Mouse (Mus musculus) neural tube, embryonic 13.5 days (tissue): ENCODE measurements around the gene Tbc1d10c. TPM values are rescaled to one million over a fixed set of nuclear protein-coding genes. Genes with fewer than 3 reads are reported as not detected.
A peak's percentile ranks its signal among the peaks of the same experiment; 100 is the strongest.

Experiments used
- ATAC-seq: fragments of 200-750 bp; cut with Nextera tagmentation; 2 replicates; pipeline ENCODE4 v1.8.0; 2017; ENCODE audit warnings: low read depth, mild to moderate bottlenecking, moderate TSS enrichment, moderate library complexity
- H3K27ac ChIP-seq: fragments of 300-500 bp; sonication (generic); replicated peaks from 2 replicates; pipeline ENCODE4 v1.5.1; 2015; ENCODE audit warnings: moderate library complexity, mild to moderate bottlenecking, inconsistent platforms
- H3K27me3 ChIP-seq: fragments of 300-500 bp; sonication (generic); 2 replicates; pipeline ENCODE4 v1.6.1; 2015; ENCODE audit warnings: mild to moderate bottlenecking, inconsistent platforms
- H3K36me3 ChIP-seq: fragments of 300-500 bp; sonication (generic); 2 replicates; pipeline ENCODE4 v1.6.1; 2015; ENCODE audit warnings: mild to moderate bottlenecking, inconsistent platforms
- H3K4me1 ChIP-seq: fragments of 300-500 bp; sonication (generic); replicated peaks from 2 replicates; pipeline ENCODE4 v1.6.1; 2015; ENCODE audit warnings: inconsistent platforms
- H3K4me2 ChIP-seq: fragments of 300-500 bp; sonication (generic); 2 replicates; pipeline ENCODE4 v1.6.1; 2015; ENCODE audit warnings: inconsistent platforms, mild to moderate bottlenecking, moderate library complexity
- H3K4me3 ChIP-seq: fragments of 300-500 bp; sonication (generic); 2 replicates; pipeline ENCODE4 v1.5.1; 2015; ENCODE audit warnings: mild to moderate bottlenecking, inconsistent platforms
- H3K9ac ChIP-seq: fragments of 300-500 bp; sonication (generic); 2 replicates; pipeline ENCODE4 v1.6.1; 2015; ENCODE audit warnings: moderate library complexity, mild to moderate bottlenecking, inconsistent platforms
- H3K9me3 ChIP-seq: fragments of 300-500 bp; sonication (generic); 2 replicates; pipeline ENCODE4 v1.6.1; 2016; ENCODE audit warnings: inconsistent platforms
- WGBS: fragments of 180-500 bp; shearing (Covaris S2); methylation state at CpG from one replicate; pipeline ENCODE4 v1.1.7; 2015; 5-methylcytosine and 5-hydroxymethylcytosine counted together
- polyA plus RNA-seq: library from polyadenylated mRNA; unstranded; fragments of >200 nt; fragmentation: Nextera tagmentation; extraction: Ambion mirVana; gene quantifications from 2 replicates; pipeline ENCODE4 v1.2.1, GENCODE M21; 2015

Gene Tbc1d10c
- polyA plus RNA-seq, 1 experiment from 2014 or later: 0.88 TPM

- WGBS: 87% methylated on average over 7 of the region's 7 CpGs
- no peak overlapping the region for H3K4me3 ChIP-seq
- H3K9me3 ChIP-seq: no peaks in the 10 kb centered on the region
- no peak overlapping the region for H3K4me2 ChIP-seq
- H3K27me3 ChIP-seq: peaks cover 36% of the 10 kb centered on the region
- no peak for ATAC-seq
- H3K27ac ChIP-seq: no peak overlapping the region
- H3K9ac ChIP-seq: no peak overlapping the region
- peaks cover 5% of the 10 kb centered on the region for H3K4me1 ChIP-seq
- H3K36me3 ChIP-seq: no peaks in the 10 kb centered on the region
Measured at GRCm38 (mm10) chr19:4226779-4227178, 35.7 kb upstream of the Tbc1d10c start.

- 75% methylated on average over 11 of the region's 11 CpGs for WGBS
- peak; percentile 33; the same call in 1 of the 2 replicates for ATAC-seq
- Histone ChIP-seq H3K9me3 (no peaks in the 10 kb centered on the region), H3K36me3 (no peaks in the 10 kb centered on the region), H3K4me3 (no peak overlapping the region), H3K27ac (no peak overlapping the region), H3K4me2 (no peak overlapping the region), H3K9ac (no peak overlapping the region), H3K27me3 (peaks cover 33% of the 10 kb centered on the region), H3K4me1 (peaks cover 18% of the 10 kb centered on the region)
Measured at GRCm38 (mm10) chr19:4222165-4222564, 31.1 kb upstream of the Tbc1d10c start.

GRCm38 (mm10) chr19:4220957-4221743 is 30.1 kb upstream of the Tbc1d10c start:
- H3K9me3 ChIP-seq: no peaks in the 10 kb centered on the region
- H3K9ac ChIP-seq: no peak overlapping the region
- no peak overlapping the region for H3K27ac ChIP-seq
- no peak for ATAC-seq
- peaks cover 22% of the 10 kb centered on the region for H3K4me1 ChIP-seq
- H3K4me3 ChIP-seq: no peak overlapping the region
- H3K36me3 ChIP-seq: no peaks in the 10 kb centered on the region
- peaks cover 41% of the 10 kb centered on the region for H3K27me3 ChIP-seq
- H3K4me2 ChIP-seq: no peak overlapping the region
- WGBS: 48% methylated on average over 14 of the region's 14 CpGs

- Histone ChIP-seq H3K27me3 (peaks cover 45% of the 10 kb centered on the region), H3K4me2 (no peak overlapping the region), H3K4me1 (peaks cover 28% of the 10 kb centered on the region), H3K9me3 (no peaks in the 10 kb centered on the region), H3K36me3 (no peaks in the 10 kb centered on the region), H3K27ac (no peak overlapping the region), H3K4me3 (no peak overlapping the region), H3K9ac (no peak overlapping the region)
- whole genome bisulfite sequencing: 59% methylated on average over 4 of the region's 4 CpGs
- ATAC-seq: no peak
Measured at GRCm38 (mm10) chr19:4220416-4220815, 29.3 kb upstream of the Tbc1d10c start.

- no peak overlapping the region for H3K27ac ChIP-seq
- ATAC-seq: no peak
- 79% methylated on average over 6 of the region's 6 CpGs for WGBS
- no peak overlapping the region for H3K4me2 ChIP-seq
- H3K4me1 ChIP-seq: peaks cover 32% of the 10 kb centered on the region
- no peak overlapping the region for H3K9ac ChIP-seq
- peaks cover 50% of the 10 kb centered on the region for H3K27me3 ChIP-seq
- H3K36me3 ChIP-seq: no peaks in the 10 kb centered on the region
- no peak overlapping the region for H3K4me3 ChIP-seq
- no peaks in the 10 kb centered on the region for H3K9me3 ChIP-seq
Measured at GRCm38 (mm10) chr19:4219943-4220342, 28.9 kb upstream of the Tbc1d10c start.

- no peak overlapping the region for H3K27ac ChIP-seq
- H3K36me3 ChIP-seq: no peaks in the 10 kb centered on the region
- peaks cover 61% of the 10 kb centered on the region for H3K27me3 ChIP-seq
- H3K4me2 ChIP-seq: no peak overlapping the region
- H3K9ac ChIP-seq: no peak overlapping the region
- no peaks in the 10 kb centered on the region for H3K9me3 ChIP-seq
- no peak for ATAC-seq
- WGBS: 83% methylated on average over 1 of the region's 1 CpGs
- peaks cover 44% of the 10 kb centered on the region for H3K4me1 ChIP-seq
- H3K4me3 ChIP-seq: no peak overlapping the region
Measured at GRCm38 (mm10) chr19:4218784-4219183, 27.7 kb upstream of the Tbc1d10c start.

- Histone ChIP-seq H3K36me3 (no peaks in the 10 kb centered on the region), H3K4me1 (peaks cover 49% of the 10 kb centered on the region), H3K4me2 (no peak overlapping the region), H3K9ac (no peak overlapping the region), H3K9me3 (no peaks in the 10 kb centered on the region), H3K27ac (no peak overlapping the region), H3K27me3 (peaks cover 66% of the 10 kb centered on the region), H3K4me3 (no peak overlapping the region)
- no peak for ATAC-seq
- 84% methylated on average over 11 of the region's 11 CpGs for WGBS
Measured at GRCm38 (mm10) chr19:4218293-4218692, 27.2 kb upstream of the Tbc1d10c start.

GRCm38 (mm10) chr19:4217855-4218254 is 26.8 kb upstream of the Tbc1d10c start:
- no peaks in the 10 kb centered on the region for H3K36me3 ChIP-seq
- no peak overlapping the region for H3K9ac ChIP-seq
- no peak overlapping the region for H3K4me2 ChIP-seq
- no peak for ATAC-seq
- WGBS: 54% methylated on average over 3 of the region's 3 CpGs
- peaks cover 53% of the 10 kb centered on the region for H3K4me1 ChIP-seq
- H3K27ac ChIP-seq: no peak overlapping the region
- H3K27me3 ChIP-seq: peaks cover 71% of the 10 kb centered on the region
- H3K4me3 ChIP-seq: no peak overlapping the region
- no peaks in the 10 kb centered on the region for H3K9me3 ChIP-seq

GRCm38 (mm10) chr19:4217140-4217539 is 26.1 kb upstream of the Tbc1d10c start:
- ATAC-seq: no peak
- peaks cover 78% of the 10 kb centered on the region for H3K27me3 ChIP-seq
- no peak overlapping the region for H3K27ac ChIP-seq
- no peak overlapping the region for H3K4me2 ChIP-seq
- H3K9ac ChIP-seq: peak overlapping the region; percentile 45; the same call in 1 of the 2 replicates
- H3K9me3 ChIP-seq: no peaks in the 10 kb centered on the region
- 14% methylated on average over 5 of the region's 5 CpGs for WGBS
- no peak overlapping the region for H3K4me3 ChIP-seq
- no peaks in the 10 kb centered on the region for H3K36me3 ChIP-seq
- H3K4me1 ChIP-seq: peaks cover 55% of the 10 kb centered on the region

- Histone ChIP-seq H3K36me3 (no peaks in the 10 kb centered on the region), H3K4me1 (peaks cover 50% of the 10 kb centered on the region), H3K4me3 (no peak overlapping the region), H3K4me2 (peak overlapping the region; percentile 29), H3K9me3 (no peaks in the 10 kb centered on the region), H3K27me3 (peaks cover 88% of the 10 kb centered on the region), H3K9ac (0 out of 2 replicates have a peak overlapping the region, but pooled peaks have one; percentile 26), H3K27ac (no peak overlapping the region)
- 23% methylated on average over 14 of the region's 14 CpGs for WGBS
- no peak for ATAC-seq
Measured at GRCm38 (mm10) chr19:4216041-4216685, 25.1 kb upstream of the Tbc1d10c start.

- H3K9ac ChIP-seq: peak overlapping the region; percentile 71
- H3K36me3 ChIP-seq: no peaks in the 10 kb centered on the region
- H3K4me3 ChIP-seq: peak overlapping the region; percentile 53
- H3K4me1 ChIP-seq: peaks cover 43% of the 10 kb centered on the region
- 3% methylated on average over 18 of the region's 21 CpGs for WGBS
- no peak for ATAC-seq
- H3K27me3 ChIP-seq: peaks cover 93% of the 10 kb centered on the region
- H3K27ac ChIP-seq: no peak overlapping the region
- peak overlapping the region; percentile 95 for H3K4me2 ChIP-seq
- no peaks in the 10 kb centered on the region for H3K9me3 ChIP-seq
Measured at GRCm38 (mm10) chr19:4215451-4215840, 24.4 kb upstream of the Tbc1d10c start.

- ATAC-seq: 0 out of 2 replicates have a peak, but pooled peaks have one; percentile 2
- WGBS: under 1% methylated on average over 49 of the region's 81 CpGs
- H3K27ac ChIP-seq: no peak overlapping the region
Measured at GRCm38 (mm10) chr19:4214771-4215450, 23.8 kb upstream of the Tbc1d10c start.

More at GRCm38 (mm10) chr19:4214771-4215450, 23.8 kb upstream of the Tbc1d10c start:
- Histone ChIP-seq H3K4me2 (peak overlapping the region; percentile 95), H3K4me3 (peak overlapping the region; percentile 53), H3K27me3 (peaks cover 90% of the 10 kb centered on the region), H3K9ac (peak overlapping the region; percentile 71), H3K36me3 (no peaks in the 10 kb centered on the region), H3K4me1 (peaks cover 38% of the 10 kb centered on the region), H3K9me3 (no peaks in the 10 kb centered on the region)
